Mouse (Mus musculus) right cerebral cortex, adult 2 months (tissue): Measurements from ENCODE around the gene Gjd3.
A peak's percentile ranks its signal among the peaks of the same experiment; 100 is the strongest.

Experiments
- DNase-seq, 2 experiments: peaks; one replicate each; pipeline ENCODE4 v3.0.0; 2021 to 2022; ENCODE audit warnings: low spot score in 2 of 2

The Gjd3 gene

GRCm38 (mm10) chr11:98981289-98981996 lies 1.4 kb downstream of the Gjd3 start:
- DNase-seq, result no peak

GRCm38 (mm10) chr11:98979356-98979755 lies 3.5 kb downstream of the Gjd3 start:
- no peak for DNase-seq

- no peak for DNase-seq
Measured at GRCm38 (mm10) chr11:98978526-98979148, 4.2 kb downstream of the Gjd3 start.

GRCm38 (mm10) chr11:98974871-98975719 lies 7.7 kb downstream of the Gjd3 start:
- peak; percentile 88 to 92 for DNase-seq

- DNase-seq, result no peak
Measured at GRCm38 (mm10) chr11:98974213-98974612, 8.6 kb downstream of the Gjd3 start.

GRCm38 (mm10) chr11:98973584-98973983 lies 9.2 kb downstream of the Gjd3 start:
- no peak for DNase-seq

- DNase-seq, result no peak
Measured at GRCm38 (mm10) chr11:98972801-98973360, 9.9 kb downstream of the Gjd3 start.

- peak; percentile 84 to 88 for DNase-seq
Measured at GRCm38 (mm10) chr11:98972215-98972614, 10.6 kb downstream of the Gjd3 start.

- no peak for DNase-seq
Measured at GRCm38 (mm10) chr11:98971316-98972031, 11.3 kb downstream of the Gjd3 start.

- no peak for DNase-seq
Measured at GRCm38 (mm10) chr11:98970191-98970925, 12.5 kb downstream of the Gjd3 start.

GRCm38 (mm10) chr11:98969496-98969927 lies 13.3 kb downstream of the Gjd3 start:
- DNase-seq, result peak; percentile 67 to 75

- DNase-seq, result no peak
Measured at GRCm38 (mm10) chr11:98968716-98969495, 13.9 kb downstream of the Gjd3 start.

- DNase-seq, result no peak
Measured at GRCm38 (mm10) chr11:98968079-98968478, 14.7 kb downstream of the Gjd3 start.

GRCm38 (mm10) chr11:98966499-98967141 lies 16.2 kb downstream of the Gjd3 start:
- DNase-seq, result peak; percentile 63 to 71

- no peak for DNase-seq
Measured at GRCm38 (mm10) chr11:98965416-98966077, 17.3 kb downstream of the Gjd3 start.

- no peak for DNase-seq
Measured at GRCm38 (mm10) chr11:98964616-98965415, 18.0 kb downstream of the Gjd3 start.

GRCm38 (mm10) chr11:98964201-98964615 lies 18.6 kb downstream of the Gjd3 start:
- no peak for DNase-seq
